Mouse (Mus musculus) C2C12 (cell line): ENCODE data around the gene Snx29.

Experiments used
- CEBPB ChIP-seq: IDR thresholded peaks from one replicate; pipeline ENCODE4 v1.6.1; 2011; ENCODE audit warnings: low read depth, mild to moderate bottlenecking, control low read depth, moderate library complexity
- CTCF ChIP-seq: IDR thresholded peaks from one replicate; pipeline ENCODE4 v1.5.1; 2011; ENCODE audit not compliant: control insufficient read depth, insufficient read depth, insufficient read length
- MAX ChIP-seq: IDR thresholded peaks from one replicate; pipeline ENCODE4 v1.6.1; 2011; ENCODE audit warnings: mild to moderate bottlenecking, control low read depth
- MYOD1 ChIP-seq: IDR thresholded peaks from one replicate; pipeline ENCODE4 v1.6.1; 2011; ENCODE audit warnings: low read depth; ENCODE audit not compliant: control insufficient read depth, insufficient read length
- MYOG ChIP-seq: IDR thresholded peaks from one replicate; pipeline ENCODE4 v1.6.1; 2011; ENCODE audit not compliant: control insufficient read depth, insufficient read length; ENCODE audit errors: extremely low read depth
- USF1 ChIP-seq: IDR thresholded peaks from one replicate; pipeline ENCODE4 v1.6.1; 2011; ENCODE audit warnings: low read depth, mild to moderate bottlenecking, control low read depth, moderate library complexity

DNA sequence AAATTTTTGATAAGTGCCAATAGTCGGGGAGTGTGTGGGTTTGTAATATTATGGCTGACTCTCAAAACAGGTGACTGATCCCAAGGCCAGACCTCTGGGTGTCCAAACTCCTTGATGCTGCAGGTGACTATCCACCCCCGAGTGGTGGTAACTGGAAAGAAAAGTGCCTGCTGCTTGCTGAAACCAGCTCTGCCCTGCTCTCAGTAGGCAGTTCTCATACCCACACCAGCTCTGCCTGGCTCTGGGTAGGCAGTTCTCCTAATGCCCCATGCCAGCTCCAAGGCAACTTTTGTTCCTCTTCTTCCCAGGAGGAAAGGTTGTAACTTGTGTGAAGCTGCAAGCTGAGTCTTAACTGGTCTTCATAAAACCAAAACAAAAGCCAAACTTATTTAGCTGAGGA lies 321.7 kb downstream of the Snx29 start:
- TF ChIP-seq CTCF = no peak
- no peak for TF ChIP-seq USF1
- TF ChIP-seq CEBPB = no peak
- TF ChIP-seq MYOG = no peak
- no peak for TF ChIP-seq MYOD1
- no peak for TF ChIP-seq MAX
